Mouse (Mus musculus) intestine, postnatal 0 days (tissue): ENCODE results near the gene Spata31d1a. TPM values are rescaled to one million over a fixed set of nuclear protein-coding genes. Genes with fewer than 3 reads are reported as not detected.
A peak's percentile ranks its signal among the peaks of the same experiment; 100 is the strongest.

ENCODE experiments used
- ATAC-seq: fragments of 200-750 bp; cut with Nextera tagmentation; 2 replicates; pipeline ENCODE4 v1.8.0; 2017; ENCODE audit warnings: mild to moderate bottlenecking, moderate TSS enrichment, moderate library complexity
- H3K27ac ChIP-seq: fragments of 300-500 bp; sonication (generic); 2 replicates; pipeline ENCODE4 v1.5.1; 2014; ENCODE audit warnings: mild to moderate bottlenecking, low read depth, low read length, moderate library complexity
- H3K27me3 ChIP-seq: fragments of 300-500 bp; sonication (generic); replicated peaks from 2 replicates; pipeline ENCODE4 v1.6.1; 2014; ENCODE audit warnings: low read length, mixed read lengths; ENCODE audit not compliant: control insufficient read depth, insufficient read depth
- H3K36me3 ChIP-seq: fragments of 300-500 bp; sonication (generic); 2 replicates; pipeline ENCODE4 v1.6.1; 2014; ENCODE audit warnings: mild to moderate bottlenecking, moderate library complexity; ENCODE audit not compliant: control insufficient read depth, insufficient read depth
- H3K4me1 ChIP-seq: fragments of 300-500 bp; sonication (generic); replicated peaks from 2 replicates; pipeline ENCODE4 v1.6.1; 2014; ENCODE audit warnings: antibody characterized with exemption, low read length, mixed read lengths; ENCODE audit not compliant: control insufficient read depth, insufficient read depth
- H3K4me2 ChIP-seq: fragments of 300-500 bp; sonication (generic); replicated peaks from 2 replicates; pipeline ENCODE4 v1.6.1; 2014; ENCODE audit warnings: low read depth, mild to moderate bottlenecking, moderate library complexity
- H3K4me3 ChIP-seq: fragments of 300-500 bp; sonication (generic); 2 replicates; pipeline ENCODE4 v1.5.1; 2014; ENCODE audit warnings: low read depth, low read length
- H3K9ac ChIP-seq: fragments of 300-500 bp; sonication (generic); 2 replicates; pipeline ENCODE4 v1.6.1; 2014; ENCODE audit warnings: mild to moderate bottlenecking, low read depth, low read length
- H3K9me3 ChIP-seq: fragments of 300-500 bp; sonication (generic); 2 replicates; pipeline ENCODE4 v1.6.1; 2016; ENCODE audit warnings: mixed run types; ENCODE audit not compliant: control insufficient read depth
- CTCF ChIP-seq: sonication (generic); IDR thresholded peaks from 2 replicates; pipeline ENCODE4 v1.5.1; 2016; ENCODE audit warnings: low read depth, mild to moderate bottlenecking, control low read depth, antibody characterized with exemption, moderate library complexity
- WGBS: fragments of 180-500 bp; shearing (Covaris S2); extraction: QIAGEN DNeasy Blood & Tissue Kit; methylation state at CpG from one replicate; pipeline ENCODE4 v1.1.7; 2014; 5-methylcytosine and 5-hydroxymethylcytosine counted together
- polyA plus RNA-seq: library from polyadenylated mRNA; unstranded; fragments of >200 nt; fragmentation: Nextera tagmentation; extraction: Ambion mirVana; gene quantifications from 2 replicates; pipeline ENCODE4 v1.2.1, GENCODE M21; 2015

The Spata31d1a gene
- polyA plus RNA-seq, 1 experiment from 2014 or later, result not detected

GRCm38 (mm10) chr13:59679306-59679705, 30.8 kb downstream of the Spata31d1a start:
- H3K4me3 ChIP-seq, result no peak overlapping the region
- ATAC-seq, result no peak
- H3K9me3 ChIP-seq, result no peaks in the 10 kb centered on the region
- WGBS, result 36% methylated on average over 4 of the region's 4 CpGs
- H3K36me3 ChIP-seq, result no peaks in the 10 kb centered on the region
- no peak overlapping the region for H3K27ac ChIP-seq
- no peak overlapping the region for H3K4me2 ChIP-seq
- 0 out of 2 replicates have a peak, but pooled peaks cover 5% of the 10 kb centered on the region for H3K27me3 ChIP-seq
- H3K4me1 ChIP-seq, result no peaks in the 10 kb centered on the region
- TF ChIP-seq CTCF, result no peak
- no peak overlapping the region for H3K9ac ChIP-seq

GRCm38 (mm10) chr13:59676316-59677229, 33.6 kb downstream of the Spata31d1a start:
- Histone ChIP-seq H3K9ac (no peak overlapping the region), H3K27me3 (no peaks in the 10 kb centered on the region), H3K27ac (no peak overlapping the region), H3K9me3 (no peaks in the 10 kb centered on the region), H3K4me1 (no peaks in the 10 kb centered on the region), H3K4me2 (no peak overlapping the region), H3K4me3 (no peak overlapping the region), H3K36me3 (no peaks in the 10 kb centered on the region)
- WGBS, result 67% methylated on average over 12 of the region's 12 CpGs
- ATAC-seq, result no peak
- TF ChIP-seq CTCF, result no peak

- Histone ChIP-seq H3K9ac (peak within 1 kb of the TSS; percentile 66), H3K27me3 (no peaks in the 10 kb centered on the region), H3K27ac (peak within 1 kb of the TSS; percentile 66), H3K4me3 (peak within 1 kb of the TSS; percentile 81), H3K4me1 (no peaks in the 10 kb centered on the region), H3K36me3 (no peaks in the 10 kb centered on the region), H3K9me3 (no peaks in the 10 kb centered on the region), H3K4me2 (peak within 1 kb of the TSS; percentile 84)
- ATAC-seq, result peak; percentile 86
- WGBS, result under 1% methylated on average over 52 of the region's 61 CpGs
- TF ChIP-seq CTCF, result peak; percentile 24
Measured at GRCm38 (mm10) chr13:59675151-59676011, 34.7 kb downstream of the Spata31d1a start, which contains the start of gene Golm1. TSS of gene Golm1 (minus strand) at chr13:59675811.

- H3K9ac ChIP-seq, result peak overlapping the region; percentile 66; the same call in 1 of the 2 replicates
- H3K36me3 ChIP-seq, result no peaks in the 10 kb centered on the region
- under 1% methylated on average over 13 of the region's 13 CpGs for WGBS
- peak overlapping the region; percentile 84 for H3K4me2 ChIP-seq
- TF ChIP-seq CTCF, result no peak
- H3K4me1 ChIP-seq, result no peaks in the 10 kb centered on the region
- H3K4me3 ChIP-seq, result peak overlapping the region; percentile 81
- H3K27me3 ChIP-seq, result no peaks in the 10 kb centered on the region
- H3K9me3 ChIP-seq, result no peaks in the 10 kb centered on the region
- 0 out of 2 replicates have a peak overlapping the region, but pooled peaks have one; percentile 28 for H3K27ac ChIP-seq
- no peak for ATAC-seq
Measured at GRCm38 (mm10) chr13:59674761-59675150, 35.4 kb downstream of the Spata31d1a start.

- Histone ChIP-seq H3K9me3 (no peaks in the 10 kb centered on the region), H3K4me2 (peak overlapping the region; percentile 84), H3K27ac (no peak overlapping the region), H3K36me3 (no peaks in the 10 kb centered on the region), H3K4me3 (peak overlapping the region; percentile 81), H3K4me1 (no peaks in the 10 kb centered on the region), H3K27me3 (no peaks in the 10 kb centered on the region), H3K9ac (no peak overlapping the region)
- no peak for ATAC-seq
- TF ChIP-seq CTCF, result no peak
- 24% methylated on average over 3 of the region's 3 CpGs for WGBS
Measured at GRCm38 (mm10) chr13:59674215-59674614, 35.9 kb downstream of the Spata31d1a start.

GRCm38 (mm10) chr13:59673597-59673996, 36.5 kb downstream of the Spata31d1a start:
- Histone ChIP-seq H3K4me2 (peak overlapping the region; percentile 84), H3K4me3 (no peak overlapping the region), H3K9me3 (no peaks in the 10 kb centered on the region), H3K4me1 (0 out of 2 replicates have a peak, but pooled peaks cover under 1% of the 10 kb centered on the region), H3K27ac (no peak overlapping the region), H3K36me3 (no peaks in the 10 kb centered on the region), H3K27me3 (no peaks in the 10 kb centered on the region), H3K9ac (peak overlapping the region; percentile 8; the same call in 1 of the 2 replicates)
- 66% methylated on average over 7 of the region's 7 CpGs for WGBS
- ATAC-seq, result no peak
- TF ChIP-seq CTCF, result no peak
